22 mouse cellular contexts compared by ENCODE assay signal in genomic region chr7:34775659-34776058, GRCm38 (mm10). TPM values are rescaled to one million over a fixed set of nuclear protein-coding genes. Genes with fewer than 3 reads are reported as not detected.
DNase-seq lines count a peak whose midpoint lies in the region; ATAC-seq lines count a peak whose summit lies in the region.
"Had no signal": no experiment of that assay in that cellular context is flagged by ENCODE, and none has a peak within 500 bp of the region (broad histone marks: within the 10 kb centered on the region; RNA-seq: fewer than 3 reads in every experiment).

No protein-coding gene starts in this region.

- intact Hi-C loops in gastrocnemius, postnatal 14 days (cut with DNase I; ENCODE audit: low total_unique reads) = no loop called here

- DNase-seq in hindbrain, embryonic 11.5 days (ENCODE audit: low spot score) = no peak
- DNase-seq in midbrain, embryonic 10.5 days (ENCODE audit: low spot score) = no peak
- DNase-seq in ES-CJ7 (ENCODE audit: low read depth, low spot score) = peak; percentile 23
- DNase-seq in layer of hippocampus, postnatal 25 days (ENCODE audit: extremely low spot score in 1 of 2, low spot score in 1 of 2) = no peak
- no peak for DNase-seq in gastrocnemius, postnatal 14 days
- DNase-seq: adrenal gland, postnatal 10 days; cerebellum, adult 11-12 months; cerebellum, postnatal 14 days; embryo, embryonic 11 days; layer of hippocampus, adult 9-11 months; lung, adult 2 months; thymus, postnatal 36 days had no signal

- no peak overlapping the region for H3K9ac ChIP-seq in hindbrain, embryonic 12.5 days
- no peak overlapping the region for H3K9ac ChIP-seq in hindbrain, embryonic 11.5 days (ENCODE audit: low read depth, low read length)
- H3K9ac ChIP-seq in midbrain, embryonic 13.5 days (replicated peaks) = no peak overlapping the region
- H3K9ac ChIP-seq in forebrain, embryonic 16.5 days (replicated peaks; ENCODE audit: low read depth, low read length) = no peak overlapping the region
- H3K9ac ChIP-seq: limb, embryonic 12.5 days; liver, embryonic 12.5 days had no signal

- peak; percentile 46; the same call in 1 of the 2 replicates for ATAC-seq in hindbrain, embryonic 12.5 days (ENCODE audit: low FRiP score)
- ATAC-seq in hindbrain, embryonic 11.5 days (ENCODE audit: low FRiP score) = no peak
- 0 out of 2 replicates have a peak, but pooled peaks have one; percentile 46 for ATAC-seq in midbrain, embryonic 13.5 days
- ATAC-seq in forebrain, embryonic 16.5 days = peak; percentile 25; the same call in 1 of the 2 replicates
- ATAC-seq: activated CD4-positive, CD25-positive, alpha-beta regulatory T cell, adult 4 months; intestine, embryonic 16.5 days; liver, embryonic 12.5 days had no signal

- H3K27me3 ChIP-seq in hindbrain, embryonic 12.5 days = no peaks in the 10 kb centered on the region; the same call in 1 of the 2 replicates
- no peaks in the 10 kb centered on the region for H3K27me3 ChIP-seq in hindbrain, embryonic 11.5 days (ENCODE audit: control insufficient read depth, insufficient read depth, low read length)
- H3K27me3 ChIP-seq in midbrain, embryonic 13.5 days = no peaks in the 10 kb centered on the region
- no peaks in the 10 kb centered on the region for H3K27me3 ChIP-seq in midbrain, embryonic 10.5 days (ENCODE audit: low read depth, poor library complexity, severe bottlenecking)
- no peaks in the 10 kb centered on the region for H3K27me3 ChIP-seq in forebrain, embryonic 16.5 days (replicated peaks; ENCODE audit: control insufficient read depth, insufficient read depth, low read length)
- H3K27me3 ChIP-seq: CH12.LX; limb, embryonic 12.5 days; liver, embryonic 12.5 days; megakaryocyte, embryonic 14.5 days had no signal

- no peaks in the 10 kb centered on the region for H3K36me3 ChIP-seq in hindbrain, embryonic 12.5 days
- no peaks in the 10 kb centered on the region for H3K36me3 ChIP-seq in hindbrain, embryonic 11.5 days (ENCODE audit: control insufficient read depth, insufficient read depth, low read length)
- no peaks in the 10 kb centered on the region for H3K36me3 ChIP-seq in midbrain, embryonic 13.5 days
- no peaks in the 10 kb centered on the region for H3K36me3 ChIP-seq in midbrain, embryonic 10.5 days
- no peaks in the 10 kb centered on the region for H3K36me3 ChIP-seq in forebrain, embryonic 16.5 days (ENCODE audit: control insufficient read depth, insufficient read depth)
- H3K36me3 ChIP-seq: limb, embryonic 12.5 days; liver, embryonic 12.5 days had no signal

- no peak overlapping the region for H3K4me3 ChIP-seq in hindbrain, embryonic 12.5 days
- H3K4me3 ChIP-seq in hindbrain, embryonic 11.5 days (ENCODE audit: low read depth, low read length) = no peak overlapping the region
- no peak overlapping the region for H3K4me3 ChIP-seq in midbrain, embryonic 13.5 days (replicated peaks)
- no peak overlapping the region for H3K4me3 ChIP-seq in midbrain, embryonic 10.5 days
- no peak overlapping the region for H3K4me3 ChIP-seq in forebrain, embryonic 16.5 days (replicated peaks; ENCODE audit: low read length)
- H3K4me3 ChIP-seq: limb, embryonic 12.5 days; liver, embryonic 12.5 days; megakaryocyte, embryonic 14.5 days had no signal

- WGBS in hindbrain, embryonic 12.5 days = 61% methylated on average over 12 of the region's 12 CpGs
- WGBS in hindbrain, embryonic 11.5 days = 79% methylated on average over 12 of the region's 12 CpGs
- 64% methylated on average over 12 of the region's 12 CpGs for WGBS in midbrain, embryonic 13.5 days
- 82% methylated on average over 12 of the region's 12 CpGs for WGBS in midbrain, embryonic 10.5 days
- 42% methylated on average over 12 of the region's 12 CpGs for WGBS in forebrain, embryonic 16.5 days

- H3K4me2 ChIP-seq in hindbrain, embryonic 12.5 days (replicated peaks) = no peak overlapping the region
- H3K4me2 ChIP-seq in hindbrain, embryonic 11.5 days (replicated peaks; ENCODE audit: low read depth, low read length) = no peak overlapping the region
- no peak overlapping the region for H3K4me2 ChIP-seq in midbrain, embryonic 13.5 days (replicated peaks)
- peak overlapping the region; percentile 18; the same call in 1 of the 2 replicates for H3K4me2 ChIP-seq in forebrain, embryonic 16.5 days (ENCODE audit: low read length)
- H3K4me2 ChIP-seq: limb, embryonic 12.5 days; liver, embryonic 12.5 days had no signal

- H3K4me1 ChIP-seq in hindbrain, embryonic 12.5 days = peaks cover 41% of the 10 kb centered on the region
- H3K4me1 ChIP-seq in hindbrain, embryonic 11.5 days (replicated peaks; ENCODE audit: control insufficient read depth, insufficient read depth, low read length) = peaks cover 2% of the 10 kb centered on the region; the same call in 1 of the 2 replicates
- peaks cover 46% of the 10 kb centered on the region for H3K4me1 ChIP-seq in midbrain, embryonic 13.5 days (replicated peaks)
- H3K4me1 ChIP-seq in midbrain, embryonic 10.5 days = peaks cover 29% of the 10 kb centered on the region
- H3K4me1 ChIP-seq in forebrain, embryonic 16.5 days (replicated peaks; ENCODE audit: control insufficient read depth, insufficient read depth, low read length) = peaks cover 33% of the 10 kb centered on the region
- H3K4me1 ChIP-seq: liver, embryonic 12.5 days; megakaryocyte, embryonic 14.5 days had no signal

- no peak overlapping the region for H3K27ac ChIP-seq in hindbrain, embryonic 12.5 days
- H3K27ac ChIP-seq in hindbrain, embryonic 11.5 days (ENCODE audit: low read depth, low read length) = no peak overlapping the region
- H3K27ac ChIP-seq in midbrain, embryonic 13.5 days = no peak overlapping the region
- no peak overlapping the region for H3K27ac ChIP-seq in midbrain, embryonic 10.5 days (replicated peaks)
- H3K27ac ChIP-seq in forebrain, embryonic 16.5 days (ENCODE audit: low read length) = no peak overlapping the region
- H3K27ac ChIP-seq: limb, embryonic 12.5 days; liver, embryonic 12.5 days had no signal

- 0 out of 2 replicates have a peak, but pooled peaks cover 2% of the 10 kb centered on the region for H3K9me3 ChIP-seq in hindbrain, embryonic 12.5 days (replicated peaks)
- H3K9me3 ChIP-seq in hindbrain, embryonic 11.5 days (ENCODE audit: control insufficient read depth, low read length) = no peaks in the 10 kb centered on the region
- no peaks in the 10 kb centered on the region for H3K9me3 ChIP-seq in midbrain, embryonic 13.5 days
- no peaks in the 10 kb centered on the region; the same call in 1 of the 2 replicates for H3K9me3 ChIP-seq in midbrain, embryonic 10.5 days (replicated peaks)
- no peaks in the 10 kb centered on the region for H3K9me3 ChIP-seq in forebrain, embryonic 16.5 days (ENCODE audit: control insufficient read depth, low read length)
- H3K9me3 ChIP-seq: liver, embryonic 12.5 days had no signal

RNA-seq across cellular contexts. Expression of gene Chst8, which starts 36.9 kb away (rescaled TPM):
- polyA plus RNA-seq in hindbrain, embryonic 12.5 days (2016; fragmentation: Nextera tagmentation; extraction: Ambion mirVana) = 22.4 and 24.7 TPM in 2 replicates
- polyA plus RNA-seq in hindbrain, embryonic 11.5 days (2014; fragmentation: Nextera tagmentation; extraction: Ambion mirVana) = 13.5 and 16.8 TPM in 2 replicates
- polyA plus RNA-seq in midbrain, embryonic 13.5 days (2015; fragmentation: Nextera tagmentation; extraction: Ambion mirVana) = 20.5 and 21.2 TPM in 2 replicates
- polyA plus RNA-seq in midbrain, embryonic 10.5 days (2016; fragmentation: Nextera tagmentation; extraction: Ambion mirVana) = 5.3 and 9.5 TPM in 2 replicates
- polyA plus RNA-seq in forebrain, embryonic 16.5 days (2015; fragmentation: Nextera tagmentation; extraction: Ambion mirVana) = 9.9 and 12.0 TPM in 2 replicates
- 10 to 100 TPM; 31.6 to 34.7 TPM for total RNA-seq in layer of hippocampus, postnatal 25 days (2021)
- total RNA-seq in gastrocnemius, postnatal 14 days (2021) = under 1 TPM; 0.13 to 0.66 TPM
- total RNA-seq: hematopoietic stem cell, adult 5-6 weeks had no signal
- polyA plus RNA-seq: activated CD4-positive, CD25-positive, alpha-beta regulatory T cell, adult 4 months had no signal
